ENCODE assay signal across 45 mouse cellular contexts in the genomic region with DNA sequence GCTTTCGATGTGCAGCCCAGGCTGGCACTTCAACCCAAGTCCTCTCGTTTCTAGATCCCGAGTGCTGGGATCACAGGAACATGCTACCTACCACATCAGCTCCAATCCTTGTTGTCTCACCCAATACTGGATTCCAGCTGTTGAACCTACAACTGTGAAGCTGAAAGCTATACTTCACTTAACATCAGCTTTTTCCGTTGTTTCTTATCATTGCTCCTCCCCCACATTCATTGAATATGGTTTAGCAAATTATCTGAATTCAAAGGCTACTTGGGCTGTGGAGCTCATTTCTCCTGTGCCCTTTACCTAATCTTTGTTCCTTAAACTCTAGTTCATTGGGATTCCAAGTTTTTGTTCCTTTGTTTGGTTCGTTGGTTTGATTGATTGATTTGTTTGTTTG. TPM values are rescaled to one million over a fixed set of nuclear protein-coding genes. Genes with fewer than 3 reads are reported as not detected.
"Had no signal": no experiment of that assay in that cellular context is flagged by ENCODE, and none has a peak within 500 bp of the region (broad histone marks: within the 10 kb centered on the region; RNA-seq: fewer than 3 reads in every experiment).

No protein-coding gene starts in this region.

- DNase-seq: left cerebral cortex, postnatal 4 days; liver; liver, embryonic 13.5 days; liver, postnatal 0 days; lung, adult 18-20 months; lung, adult 2 months; lung, embryonic 14.5 days; lung, postnatal 10 days; lung, postnatal 14 days; lung, postnatal 36 days; lung, postnatal 4 days; midbrain, embryonic 14.5 days had no signal

- H3K9me3 ChIP-seq: limb, embryonic 10.5 days; limb, embryonic 12.5 days; limb, embryonic 13.5 days; limb, embryonic 15.5 days; liver, embryonic 12.5 days; liver, embryonic 13.5 days; liver, embryonic 15.5 days; lung, embryonic 15.5 days; megakaryocyte, embryonic 14.5 days; midbrain, embryonic 10.5 days; midbrain, embryonic 12.5 days; midbrain, embryonic 13.5 days; midbrain, embryonic 15.5 days had no signal

- H3K4me2 ChIP-seq: limb, embryonic 12.5 days; limb, embryonic 13.5 days; limb, embryonic 15.5 days; liver, embryonic 11.5 days; liver, embryonic 12.5 days; liver, embryonic 13.5 days; liver, embryonic 15.5 days; lung, embryonic 14.5 days; lung, embryonic 15.5 days; midbrain, embryonic 11.5 days; midbrain, embryonic 12.5 days; midbrain, embryonic 13.5 days; midbrain, embryonic 15.5 days had no signal

- H3K4me1 ChIP-seq: limb, embryonic 13.5 days; limb, embryonic 15.5 days; lung, embryonic 15.5 days; midbrain, embryonic 12.5 days; midbrain, embryonic 13.5 days; midbrain, embryonic 15.5 days had no signal

- H3K36me3 ChIP-seq: limb, embryonic 10.5 days; limb, embryonic 12.5 days; limb, embryonic 13.5 days; limb, embryonic 15.5 days; liver, embryonic 12.5 days; liver, embryonic 13.5 days; liver, embryonic 15.5 days; lung, embryonic 15.5 days; midbrain, embryonic 10.5 days; midbrain, embryonic 12.5 days; midbrain, embryonic 13.5 days; midbrain, embryonic 15.5 days had no signal

- H3K4me3 ChIP-seq: left cerebral cortex, adult 2 months; limb, embryonic 10.5 days; limb, embryonic 12.5 days; limb, embryonic 13.5 days; limb, embryonic 15.5 days; liver, embryonic 12.5 days; liver, embryonic 13.5 days; liver, embryonic 15.5 days; lung, embryonic 15.5 days; megakaryocyte, embryonic 14.5 days; midbrain, embryonic 10.5 days; midbrain, embryonic 12.5 days; midbrain, embryonic 13.5 days; midbrain, embryonic 15.5 days; myocyte had no signal

- H3K27ac ChIP-seq: left cerebral cortex, adult 2 months; limb, embryonic 10.5 days; limb, embryonic 12.5 days; limb, embryonic 13.5 days; limb, embryonic 15.5 days; liver, embryonic 12.5 days; liver, embryonic 13.5 days; liver, embryonic 14.5 days; liver, embryonic 15.5 days; lung, embryonic 15.5 days; macrophage; midbrain, embryonic 10.5 days; midbrain, embryonic 12.5 days; midbrain, embryonic 13.5 days; midbrain, embryonic 15.5 days had no signal

- H3K9ac ChIP-seq: limb, embryonic 12.5 days; limb, embryonic 13.5 days; limb, embryonic 15.5 days; liver, embryonic 12.5 days; liver, embryonic 13.5 days; liver, embryonic 14.5 days; liver, embryonic 15.5 days; liver, postnatal 0 days; lung, embryonic 14.5 days; lung, embryonic 15.5 days; midbrain, embryonic 12.5 days; midbrain, embryonic 13.5 days; midbrain, embryonic 15.5 days had no signal

- H3K27me3 ChIP-seq: limb, embryonic 12.5 days; limb, embryonic 13.5 days; limb, embryonic 15.5 days; liver, embryonic 12.5 days; liver, embryonic 13.5 days; liver, embryonic 15.5 days; lung, embryonic 15.5 days; midbrain, embryonic 12.5 days; midbrain, embryonic 13.5 days; midbrain, embryonic 15.5 days had no signal

- ATAC-seq: liver, embryonic 12.5 days; liver, postnatal 0 days; lung, postnatal 0 days; midbrain, embryonic 13.5 days; midbrain, embryonic 15.5 days; midbrain, embryonic 16.5 days had no signal

RNA-seq across cellular contexts. Expression of a gene that starts 9.5 kb away (rescaled TPM):
- total RNA-seq: left cerebral cortex, adult 18-20 months; left cerebral cortex, adult 2 months; left cerebral cortex, postnatal 10 days; left cerebral cortex, postnatal 14 days; left cerebral cortex, postnatal 25 days; left cerebral cortex, postnatal 36 days; left cerebral cortex, postnatal 4 days; megakaryocyte, adult 5-6 weeks; monocyte, adult 5-6 weeks had no signal
- polyA plus RNA-seq: limb, embryonic 11.5 days; macrophage; midbrain, embryonic 14.5 days; midbrain, embryonic 15.5 days; midbrain, embryonic 16.5 days; midbrain, postnatal 0 days; myocyte had no signal

RNA-seq across cellular contexts. Expression of a gene that starts 48.1 kb away (rescaled TPM):
- total RNA-seq: left cerebral cortex, adult 18-20 months; liver, adult 2 months; megakaryocyte, adult 5-6 weeks; monocyte, adult 5-6 weeks had no signal
- polyA plus RNA-seq: limb, embryonic 10.5 days; limb, embryonic 11.5 days; limb, embryonic 12.5 days; limb, embryonic 13.5 days; limb, embryonic 14.5 days; limb, embryonic 15.5 days; liver, adult 2 months; liver, embryonic 11.5 days; liver, embryonic 12.5 days; liver, embryonic 13.5 days; liver, embryonic 14.5 days; liver, embryonic 15.5 days; liver, embryonic 16.5 days; liver, postnatal 0 days; lung, embryonic 14.5 days; lung, embryonic 15.5 days; lung, embryonic 16.5 days; lung, postnatal 0 days; macrophage; midbrain, embryonic 10.5 days; midbrain, embryonic 11.5 days; myocyte had no signal
